ENCODE assay signal across 7 mouse cellular contexts in the genomic region with DNA sequence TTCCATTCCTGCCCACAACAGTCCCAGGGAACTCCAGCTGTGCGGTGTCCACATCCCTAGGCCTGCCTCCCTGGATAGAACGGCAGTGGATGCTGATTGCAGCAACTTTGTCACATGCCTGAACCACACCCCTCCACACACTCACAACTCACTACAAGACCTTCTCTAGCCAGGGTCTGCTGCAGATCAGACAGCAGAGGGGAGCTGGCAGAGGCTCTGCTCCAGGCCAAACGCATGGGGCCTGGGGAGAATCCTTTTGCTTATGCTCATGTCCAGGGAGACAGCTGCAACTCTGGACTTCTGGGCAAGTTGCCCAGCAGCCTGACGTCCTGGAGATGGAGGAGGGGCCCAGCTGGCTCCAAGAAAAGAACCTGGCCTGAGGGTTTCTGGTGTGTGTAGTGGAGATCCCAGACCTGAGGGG.
DNase-seq lines count a peak whose midpoint lies in the region; ATAC-seq and TF ChIP-seq lines count a peak whose summit lies in the region.

No protein-coding gene starts in this region.

- 19% methylated on average over 4 of the region's 4 CpGs for WGBS in hindbrain, postnatal 0 days
- 20% methylated on average over 4 of the region's 4 CpGs for WGBS in limb, embryonic 15.5 days
- 33% methylated on average over 4 of the region's 4 CpGs for WGBS in neural tube, embryonic 14.5 days

- H3K27me3 ChIP-seq in hindbrain, postnatal 0 days (ENCODE audit: insufficient read depth, low read length) = no peaks in the 10 kb centered on the region
- no peaks in the 10 kb centered on the region for H3K27me3 ChIP-seq in limb, embryonic 15.5 days
- H3K27me3 ChIP-seq in neural tube, embryonic 14.5 days (ENCODE audit: control insufficient read depth, insufficient read depth, low read length) = no peaks in the 10 kb centered on the region

- ATAC-seq in hindbrain, postnatal 0 days = peak; percentile 93
- ATAC-seq in limb, embryonic 15.5 days (ENCODE audit: insufficient number of reproducible peaks, low FRiP score, low TSS enrichment, low read depth) = peak; percentile 79
- ATAC-seq in neural tube, embryonic 14.5 days (ENCODE audit: low read depth) = peak; percentile 83

- intact Hi-C loops in gastrocnemius, postnatal 36 days (cut with DNase I) = no loop called here

- H3K27ac ChIP-seq in hindbrain, postnatal 0 days = peak overlapping the region; percentile 58
- H3K27ac ChIP-seq in limb, embryonic 15.5 days = peak overlapping the region; percentile 19
- H3K27ac ChIP-seq in neural tube, embryonic 14.5 days (ENCODE audit: low read depth, low read length) = no peak overlapping the region

- peak; percentile 45 for DNase-seq in adrenal gland, adult 8-10 months
- peak; percentile 87 to 94 for DNase-seq in cerebellum, postnatal 10 days
- peak; percentile 69 to 77 for DNase-seq in gastrocnemius, postnatal 36 days
- DNase-seq in hindbrain, postnatal 0 days (ENCODE audit: low spot score) = peak; percentile 92
- DNase-seq in B cell, adult 2 months = no peak

- no peaks in the 10 kb centered on the region for H3K9me3 ChIP-seq in hindbrain, postnatal 0 days (ENCODE audit: low read length)
- H3K9me3 ChIP-seq in limb, embryonic 15.5 days = no peaks in the 10 kb centered on the region
- H3K9me3 ChIP-seq in neural tube, embryonic 14.5 days (ENCODE audit: control insufficient read depth, low read length) = no peaks in the 10 kb centered on the region

- H3K4me2 ChIP-seq in hindbrain, postnatal 0 days (ENCODE audit: low read depth, low read length) = no peak overlapping the region
- no peak overlapping the region for H3K4me2 ChIP-seq in limb, embryonic 15.5 days
- no peak overlapping the region for H3K4me2 ChIP-seq in neural tube, embryonic 14.5 days (ENCODE audit: low read depth, low read length)

- no peak for TF ChIP-seq CTCF in hindbrain, postnatal 0 days (IDR thresholded peaks at IDR 0.05; ENCODE audit: low read depth)

- H3K36me3 ChIP-seq in hindbrain, postnatal 0 days (ENCODE audit: insufficient read depth, low read length) = no peaks in the 10 kb centered on the region
- no peaks in the 10 kb centered on the region for H3K36me3 ChIP-seq in limb, embryonic 15.5 days
- H3K36me3 ChIP-seq in neural tube, embryonic 14.5 days (ENCODE audit: control insufficient read depth, insufficient read depth, low read length) = no peaks in the 10 kb centered on the region

- H3K4me3 ChIP-seq in hindbrain, postnatal 0 days (ENCODE audit: low read length) = no peak overlapping the region
- H3K4me3 ChIP-seq in limb, embryonic 15.5 days = no peak overlapping the region
- H3K4me3 ChIP-seq in neural tube, embryonic 14.5 days (ENCODE audit: low read depth, low read length) = no peak overlapping the region

- no peak overlapping the region for H3K9ac ChIP-seq in hindbrain, postnatal 0 days (replicated peaks; ENCODE audit: low read length)
- H3K9ac ChIP-seq in limb, embryonic 15.5 days = no peak overlapping the region
- H3K9ac ChIP-seq in neural tube, embryonic 14.5 days (replicated peaks; ENCODE audit: low read depth, low read length) = no peak overlapping the region

- peaks cover 18% of the 10 kb centered on the region for H3K4me1 ChIP-seq in hindbrain, postnatal 0 days (ENCODE audit: insufficient read depth, low read length)
- H3K4me1 ChIP-seq in limb, embryonic 15.5 days = peaks cover 20% of the 10 kb centered on the region
- H3K4me1 ChIP-seq in neural tube, embryonic 14.5 days (ENCODE audit: control insufficient read depth, insufficient read depth, low read length) = peaks cover 18% of the 10 kb centered on the region

Comparison
In these comparisons a context has a peak if more than half of its experiments do, and no peak if none do; other contexts are left out.
1. DNase-seq: peak in adrenal gland, adult 8-10 months (single experiment), cerebellum, postnatal 10 days (2 of 2), gastrocnemius, postnatal 36 days (2 of 2) and hindbrain, postnatal 0 days (single experiment); none in B cell, adult 2 months (0 of 2).
2. Peak in every context shown above with its lines, with median percentiles within 50 percentile points of each other: ATAC-seq.